Mouse (Mus musculus) retina, adult 2 months (tissue): ENCODE measurements around the gene Krtap19-9b.
A peak's percentile ranks its signal among the peaks of the same experiment; 100 is the strongest.

Experiments used
- DNase-seq: peaks from one replicate; pipeline ENCODE4 v3.0.0-alpha.2; 2012; ENCODE audit warnings: low read depth, low spot score

Krtap19-9b gene

DNA sequence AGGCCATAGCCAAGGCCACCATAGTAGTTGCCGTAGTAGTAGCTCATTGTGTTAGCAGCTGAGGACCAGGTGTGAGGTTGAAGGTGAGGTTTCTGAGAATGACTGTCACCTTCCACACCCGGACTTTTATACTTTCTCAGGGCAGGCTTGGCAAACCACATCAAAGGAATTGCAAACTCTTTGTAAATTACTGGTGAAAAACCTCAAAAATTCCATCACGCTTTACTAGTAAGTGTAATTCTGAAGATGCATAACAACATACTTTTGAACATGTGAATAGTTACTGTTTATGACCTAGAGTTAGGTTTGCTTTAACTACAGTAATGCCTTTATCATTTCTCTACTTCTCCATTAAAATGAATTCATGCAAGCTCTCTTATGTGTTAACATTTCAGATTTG lies at the start of gene Krtap19-9b:
Gene Krtap19-9b (minus strand): TSS at position 101 of the 400 bp plus-strand sequence.
- no peak for DNase-seq

DNA sequence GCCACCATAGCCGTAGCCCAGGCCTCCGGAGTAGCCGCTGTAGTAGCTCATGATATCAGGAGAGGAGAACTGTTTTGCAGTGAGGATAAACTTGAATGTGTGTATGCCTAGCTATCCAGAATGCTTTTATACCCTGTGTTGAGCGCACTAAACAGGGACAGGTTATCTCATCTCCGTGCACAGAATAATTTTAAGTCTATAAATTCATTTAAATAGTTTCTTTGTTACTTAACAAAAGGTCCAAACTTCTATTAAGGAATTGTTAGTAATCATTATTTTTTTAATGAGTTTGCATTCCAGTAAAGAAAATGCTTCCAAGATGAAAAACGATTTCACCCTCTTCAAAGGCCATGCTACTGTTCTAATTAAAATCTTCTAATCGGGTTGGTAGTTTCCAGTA lies 30.7 kb upstream of the Krtap19-9b start, which contains the start of gene Krtap16-3:
Gene Krtap16-3 (minus strand): TSS at position 101 of the 400 bp plus-strand sequence.
- peak; percentile 1 for DNase-seq

DNA sequence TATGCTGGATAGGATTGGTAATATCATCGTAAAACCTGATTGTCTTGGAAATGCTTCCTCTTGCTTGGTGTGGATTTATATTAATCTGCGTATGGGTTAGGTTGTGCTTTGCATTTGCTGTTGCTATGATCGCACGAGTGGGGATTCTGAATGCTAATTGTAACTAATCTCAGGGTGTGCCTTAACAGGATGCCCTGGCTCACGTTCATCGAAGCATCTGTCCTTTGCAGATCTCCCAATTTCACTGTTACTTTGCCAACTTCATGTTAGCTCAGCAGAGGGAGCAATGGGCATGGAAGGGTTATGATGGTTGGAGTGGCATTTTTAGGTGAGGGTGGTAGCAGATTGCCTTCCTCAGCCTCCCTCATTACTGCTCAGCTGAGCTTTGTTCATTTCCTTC lies 9.0 kb upstream of the Krtap19-9b start:
- DNase-seq: no peak

DNA sequence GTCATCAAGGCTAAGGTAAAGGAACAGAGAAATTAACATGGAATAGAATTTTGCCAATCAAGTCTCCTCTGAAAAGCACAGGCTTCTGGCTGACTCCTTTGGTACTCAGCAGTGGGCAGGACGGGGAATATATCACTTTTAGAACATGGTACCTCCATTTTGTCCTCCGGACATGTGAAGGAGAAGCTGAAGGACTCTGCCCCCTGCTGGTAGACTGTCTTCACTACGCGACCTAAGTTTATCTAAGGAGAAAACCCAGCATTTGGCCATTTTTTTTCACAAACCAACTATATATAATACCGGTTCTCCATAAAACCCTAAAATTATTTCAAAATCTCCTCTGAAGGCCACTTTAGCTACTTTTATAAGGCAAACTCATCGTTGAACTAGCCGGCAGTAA lies 6.2 kb upstream of the Krtap19-9b start:
- no peak for DNase-seq

DNA sequence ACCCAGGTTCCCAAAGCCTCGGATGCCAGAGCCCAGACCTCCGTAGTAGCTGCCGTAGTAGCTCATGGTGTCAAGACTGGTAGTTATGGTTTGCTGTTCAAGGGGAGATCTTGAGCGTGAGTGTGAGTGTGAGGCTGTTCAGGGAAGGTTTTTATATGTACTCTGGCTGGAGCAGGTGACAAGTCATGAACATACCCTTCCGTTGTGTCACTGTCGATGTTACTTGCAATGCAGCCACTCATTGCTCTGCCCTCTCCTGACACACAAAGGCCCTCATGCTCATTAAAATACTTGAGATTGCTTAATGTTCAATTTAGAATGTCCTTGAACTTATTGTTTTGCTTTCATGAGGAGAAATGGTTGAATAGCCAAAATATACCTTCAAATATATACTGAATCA lies 35.7 kb downstream of the Krtap19-9b start, which contains the start of gene Krtap19-5:
Gene Krtap19-5 (minus strand): TSS at position 101 of the 400 bp plus-strand sequence.
- DNase-seq: no peak

DNA sequence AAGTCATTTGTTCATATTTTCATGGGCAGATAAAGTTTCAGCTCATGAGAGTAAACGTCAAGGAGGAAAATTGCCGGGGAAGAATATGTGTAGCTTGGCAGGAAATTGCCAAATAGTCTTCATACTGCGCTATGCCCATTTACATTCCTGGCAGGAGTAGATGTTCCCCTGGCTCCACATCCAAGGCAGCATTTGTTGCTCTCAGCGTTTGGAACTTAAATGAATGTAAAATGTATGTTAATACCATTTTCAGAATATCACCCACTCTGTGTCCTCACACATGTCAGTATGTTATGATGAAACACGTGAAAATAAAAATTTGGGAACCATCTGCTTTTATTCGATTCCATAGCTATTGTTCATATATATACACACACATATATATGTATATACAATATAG lies 45.2 kb downstream of the Krtap19-9b start:
- DNase-seq: no peak

DNA sequence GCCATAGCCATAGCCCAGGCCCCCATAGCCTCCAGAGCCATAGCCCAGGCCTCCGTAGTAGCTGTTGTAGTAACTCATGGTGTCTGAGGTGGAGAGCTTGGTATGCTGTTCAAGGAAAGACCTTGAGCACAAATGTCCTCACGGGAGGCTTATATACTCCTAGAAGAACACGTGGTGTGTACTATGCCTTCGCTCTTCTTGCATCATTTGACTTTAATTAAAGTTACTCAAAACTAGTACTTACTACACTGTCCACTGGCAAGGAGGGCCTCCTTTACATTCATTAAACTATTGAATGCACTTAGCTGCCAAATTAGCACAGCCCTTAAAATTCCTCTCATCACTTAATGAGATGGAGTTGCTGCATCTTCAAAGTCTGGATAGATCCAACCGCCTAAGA lies 47.1 kb downstream of the Krtap19-9b start, which contains the start of gene Krtap19-4:
Gene Krtap19-4 (minus strand): TSS at position 101 of the 400 bp plus-strand sequence.
- DNase-seq: no peak
